Mouse (Mus musculus) kidney, postnatal 25 days (tissue): ENCODE data around the gene Mlh1.

Experiments
- DNase-seq, 2 experiments: peaks; one replicate each; pipeline ENCODE4 v3.0.0; 2021; ENCODE audit warnings: mixed read lengths in 2 of 2

The Mlh1 gene

DNA sequence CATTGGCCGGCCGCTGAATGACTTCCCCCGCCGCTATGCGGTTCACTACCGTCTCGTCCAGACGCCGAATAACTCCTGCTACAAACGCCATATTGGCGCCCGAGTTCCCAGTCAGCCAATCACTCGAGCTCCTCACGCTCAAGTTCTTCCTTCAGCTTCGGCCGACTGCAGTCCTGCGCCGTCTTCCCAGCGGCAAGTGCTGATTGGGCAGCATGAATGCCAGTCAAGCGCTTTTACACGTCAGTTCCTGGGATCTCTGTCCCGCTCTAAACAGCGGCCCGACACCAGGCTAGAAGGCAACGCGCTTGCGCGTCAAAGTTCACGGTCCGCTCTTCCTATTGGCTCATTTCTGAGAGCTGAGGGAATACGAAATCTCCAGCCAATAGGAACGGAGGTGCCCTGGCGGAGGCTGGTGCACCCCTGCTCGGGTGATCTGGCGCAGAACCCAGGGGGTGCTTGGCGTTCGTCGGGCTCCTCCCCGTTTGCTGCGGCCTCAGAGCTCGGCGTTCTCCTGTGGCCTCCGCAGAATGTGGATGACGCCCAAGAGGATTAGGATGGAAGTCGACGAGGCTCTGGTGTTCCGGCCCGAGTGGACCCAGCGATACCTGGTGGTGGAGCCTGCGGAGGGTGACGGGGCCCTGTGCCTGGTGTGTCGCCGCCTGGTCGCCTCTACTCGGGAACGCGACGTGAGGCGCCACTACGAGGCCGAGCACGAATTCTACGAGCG is at the start of gene Mlh1, which contains the start of gene Epm2aip1:
Mlh1 (minus strand) TSS at position 358 of the 727 bp plus-strand sequence.
Epm2aip1 (plus strand) TSS at position 496 of the 727 bp plus-strand sequence.
- DNase-seq, result peak; percentile 100

DNA sequence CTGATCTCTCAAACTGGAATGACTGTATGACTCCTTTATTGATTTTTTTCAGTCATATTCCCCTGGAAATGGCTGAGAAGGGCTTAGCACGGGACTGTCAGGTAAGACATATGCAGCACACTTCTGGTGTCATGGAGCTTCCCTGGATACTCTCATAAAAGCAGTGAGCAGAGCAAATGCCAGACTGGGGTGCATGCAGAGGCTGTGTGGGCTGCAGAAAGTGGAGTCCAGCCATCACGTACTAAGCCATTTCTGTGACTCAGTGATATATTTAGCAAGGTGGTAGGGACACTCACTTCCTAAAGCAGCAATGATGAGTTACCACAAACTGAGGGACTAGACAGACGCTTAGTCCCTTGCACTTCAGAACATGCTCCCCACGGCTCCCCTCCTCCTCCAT is 49.3 kb upstream of the Mlh1 start:
- DNase-seq, result no peak

DNA sequence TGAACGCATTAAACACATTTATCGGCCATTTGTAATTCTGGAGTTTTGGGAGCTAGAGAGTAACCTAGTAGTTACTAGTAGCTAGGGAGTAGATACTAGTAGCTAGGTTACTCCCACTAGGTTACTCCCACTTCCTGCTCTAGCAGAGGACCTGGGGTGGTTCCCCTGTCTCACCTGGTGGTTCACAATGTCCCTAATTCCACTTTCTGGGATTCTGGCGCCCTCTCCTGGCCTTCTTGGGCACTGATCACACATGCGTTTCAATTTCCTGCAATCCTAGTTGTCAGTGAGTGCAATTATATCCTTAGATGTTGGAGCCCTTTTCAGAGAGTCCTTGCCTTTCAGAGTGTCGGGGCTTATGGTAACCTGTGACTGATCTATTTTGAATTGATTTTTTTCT is 42.6 kb upstream of the Mlh1 start:
- peak in 1 of 2 experiments; percentile 64 for DNase-seq

DNA sequence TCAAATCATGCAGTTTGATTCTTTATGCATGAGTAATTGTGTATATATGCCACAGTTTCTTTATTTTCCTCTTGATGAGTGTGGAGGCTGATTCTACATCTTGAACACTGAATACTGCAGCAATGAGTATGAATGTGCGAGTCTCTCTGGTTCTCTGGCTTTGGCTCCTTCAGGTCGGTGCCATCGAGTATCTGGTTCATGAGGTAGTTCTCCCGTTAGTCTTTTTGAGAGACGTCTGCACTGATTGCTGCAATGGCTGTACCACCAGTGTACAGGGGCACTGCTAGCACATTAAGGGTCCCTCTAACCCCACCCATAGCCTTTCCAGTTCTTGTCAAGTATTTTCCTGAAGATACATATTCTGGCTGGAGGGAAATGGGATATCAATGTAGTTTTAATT is 42.2 kb upstream of the Mlh1 start:
- DNase-seq, result no peak

DNA sequence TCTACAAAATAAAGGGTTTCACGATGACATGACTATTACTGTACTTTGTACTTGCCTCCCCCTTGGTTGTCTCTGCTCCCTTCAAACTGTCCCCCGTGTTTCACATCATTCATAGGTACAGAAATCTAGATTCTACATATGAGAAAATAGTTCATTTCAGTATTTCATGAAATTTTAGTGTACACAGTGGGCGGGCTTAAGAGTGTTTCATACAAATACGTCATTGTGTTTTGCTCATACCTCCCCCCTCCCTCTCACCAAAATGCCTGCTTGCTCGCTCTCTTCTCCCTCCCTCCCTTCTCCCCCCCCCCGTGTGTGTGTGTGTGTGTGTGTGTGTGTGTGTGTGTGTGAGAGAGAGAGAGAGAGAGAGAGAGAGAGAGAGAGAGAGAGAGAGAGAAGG is 41.7 kb upstream of the Mlh1 start:
- DNase-seq, result no peak

DNA sequence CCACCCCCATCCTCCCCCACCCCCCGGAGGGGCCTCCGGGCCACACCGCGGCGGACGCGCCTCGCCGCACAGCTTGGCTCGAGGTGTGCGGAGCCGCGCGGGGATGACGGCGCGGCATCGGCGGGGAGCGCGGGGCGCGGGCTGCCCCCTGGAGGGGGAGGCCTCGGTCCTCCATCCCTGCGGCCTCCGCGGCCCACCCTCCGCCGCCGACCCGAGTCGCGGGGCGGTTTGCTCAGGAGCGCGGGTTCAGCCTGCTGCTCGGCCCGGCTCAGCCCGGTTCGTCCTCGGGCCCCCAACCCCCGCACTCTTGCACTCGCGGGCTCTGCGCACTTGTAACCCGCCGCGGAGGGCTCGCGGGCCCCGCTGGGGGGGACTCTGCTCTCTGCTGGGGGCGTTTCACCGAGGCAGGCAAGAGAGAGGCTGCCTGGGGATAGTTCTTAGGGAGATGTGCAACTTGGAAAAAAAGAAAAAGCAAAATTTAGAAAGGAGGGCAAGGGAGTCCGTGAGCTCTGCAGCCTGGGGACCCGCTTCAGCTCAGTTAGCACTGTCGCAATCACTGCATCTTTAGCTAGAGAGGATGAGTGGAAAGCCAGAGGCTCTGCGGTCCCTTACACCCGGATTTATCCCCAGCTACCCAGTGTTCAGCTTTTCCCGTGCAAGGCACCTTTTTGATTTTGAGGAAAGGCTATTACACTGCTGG is 41.0 kb upstream of the Mlh1 start:
- DNase-seq, result no peak

DNA sequence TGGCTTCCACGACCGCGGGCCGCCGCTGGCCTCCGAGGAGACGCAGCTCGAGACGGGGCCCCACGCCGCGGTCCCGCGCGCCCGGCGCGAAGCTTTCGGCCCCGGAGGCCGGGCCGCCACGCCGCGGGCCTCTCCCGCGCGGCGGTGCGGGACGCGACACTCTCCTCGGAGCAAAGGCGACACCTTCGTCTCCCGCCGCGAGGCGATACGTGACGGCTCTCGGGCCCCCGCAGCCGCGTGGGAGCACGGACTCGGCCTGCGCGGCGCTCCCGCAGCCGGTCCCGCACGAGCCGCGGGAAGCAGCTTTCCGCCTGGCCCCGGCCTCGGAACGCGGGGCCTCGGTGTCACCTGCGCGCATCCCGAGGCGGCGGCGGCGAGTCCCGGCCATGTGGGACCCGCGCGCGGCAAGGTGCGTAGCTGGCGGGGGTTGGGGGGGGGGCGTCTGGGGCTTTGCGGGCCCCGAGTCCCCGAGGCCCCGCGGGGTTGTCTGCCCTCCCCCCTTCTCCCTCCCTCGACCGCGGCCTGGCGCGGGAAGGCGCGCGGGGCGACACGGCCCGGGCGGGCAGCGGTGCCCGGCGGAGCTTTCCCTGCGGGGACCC is 40.4 kb upstream of the Mlh1 start:
- DNase-seq, result no peak

DNA sequence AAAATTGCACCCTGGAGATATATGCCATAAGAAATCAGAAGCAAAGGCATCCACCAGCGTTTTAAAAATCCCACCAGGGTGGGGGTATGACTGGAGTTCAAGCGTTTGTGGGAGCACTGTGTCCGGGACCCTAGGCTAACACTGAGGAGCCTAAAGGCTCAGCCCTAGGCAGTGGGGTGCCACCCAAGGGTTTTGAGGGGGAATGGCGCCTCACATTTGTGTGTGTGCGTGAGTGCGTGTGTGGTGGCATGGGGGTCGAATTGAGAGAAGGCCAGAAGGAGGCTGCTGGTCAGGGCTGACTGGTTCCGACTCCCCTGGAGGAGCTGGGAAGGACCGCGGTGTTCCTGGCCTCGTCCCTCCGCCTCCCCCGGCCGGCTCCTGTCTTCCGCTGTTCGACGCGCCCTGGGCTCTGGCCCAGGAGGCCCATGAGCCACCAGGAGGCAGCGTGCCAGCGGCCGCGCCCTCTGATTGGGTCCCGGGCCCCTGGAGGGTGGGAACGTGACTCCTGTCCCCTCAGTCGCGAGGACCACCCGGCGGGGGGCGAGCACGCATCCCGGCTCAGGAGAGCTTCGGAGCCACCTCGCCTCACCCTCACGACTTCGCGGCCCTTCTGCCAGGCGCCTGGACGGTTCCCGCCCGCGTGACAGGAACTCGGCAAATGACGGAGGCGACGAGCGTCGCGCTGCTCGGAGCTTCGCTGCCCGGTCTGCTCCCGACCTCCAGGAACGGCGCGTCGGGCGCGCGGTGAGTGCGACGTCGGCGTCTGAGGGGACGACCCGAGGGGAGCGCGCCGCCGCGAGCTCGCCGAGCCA is 39.6 kb upstream of the Mlh1 start, which contains the start of gene Trank1:
Trank1 (plus strand) TSS at position 709 of the 812 bp plus-strand sequence.
- peak in 1 of 2 experiments; percentile 38 for DNase-seq

DNA sequence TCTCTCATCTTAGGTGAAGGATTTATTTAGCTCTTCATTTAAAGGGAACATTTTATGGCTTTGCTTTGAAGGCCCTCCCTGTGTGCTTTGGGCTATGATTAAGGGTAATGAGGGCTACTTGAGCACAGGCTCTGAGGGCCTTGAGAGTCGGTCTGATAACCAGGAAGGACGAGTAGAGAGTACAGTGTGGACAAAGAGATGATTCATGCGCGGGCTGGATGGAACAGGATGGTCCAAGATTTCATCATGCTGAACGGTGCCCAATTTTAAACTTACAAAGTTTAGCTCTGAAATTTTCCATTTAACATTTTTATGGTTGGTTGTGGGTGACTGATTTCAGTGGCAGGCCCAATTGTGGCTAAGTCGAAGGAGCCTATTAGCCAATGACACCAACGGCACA is 34.6 kb upstream of the Mlh1 start:
- no peak for DNase-seq

DNA sequence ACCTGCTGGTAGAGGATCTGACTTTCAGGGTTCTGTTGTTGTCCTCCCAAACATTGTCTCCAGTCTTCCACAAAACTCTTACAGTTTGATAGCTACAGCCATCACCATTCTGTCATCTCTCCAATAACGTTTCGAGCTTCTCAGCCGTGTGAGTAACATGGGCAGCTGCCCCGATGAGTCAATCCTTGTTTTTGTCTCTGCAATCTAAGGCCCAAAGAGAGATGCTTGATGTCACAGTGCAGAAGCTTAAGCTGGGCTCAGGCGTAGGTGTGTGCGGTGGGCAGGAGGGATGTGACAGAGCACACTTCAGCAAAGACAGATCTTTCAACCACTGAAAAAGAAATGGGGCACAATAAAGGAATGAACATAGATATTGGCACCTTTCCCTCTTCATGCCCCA is 32.4 kb upstream of the Mlh1 start:
- no peak for DNase-seq

DNA sequence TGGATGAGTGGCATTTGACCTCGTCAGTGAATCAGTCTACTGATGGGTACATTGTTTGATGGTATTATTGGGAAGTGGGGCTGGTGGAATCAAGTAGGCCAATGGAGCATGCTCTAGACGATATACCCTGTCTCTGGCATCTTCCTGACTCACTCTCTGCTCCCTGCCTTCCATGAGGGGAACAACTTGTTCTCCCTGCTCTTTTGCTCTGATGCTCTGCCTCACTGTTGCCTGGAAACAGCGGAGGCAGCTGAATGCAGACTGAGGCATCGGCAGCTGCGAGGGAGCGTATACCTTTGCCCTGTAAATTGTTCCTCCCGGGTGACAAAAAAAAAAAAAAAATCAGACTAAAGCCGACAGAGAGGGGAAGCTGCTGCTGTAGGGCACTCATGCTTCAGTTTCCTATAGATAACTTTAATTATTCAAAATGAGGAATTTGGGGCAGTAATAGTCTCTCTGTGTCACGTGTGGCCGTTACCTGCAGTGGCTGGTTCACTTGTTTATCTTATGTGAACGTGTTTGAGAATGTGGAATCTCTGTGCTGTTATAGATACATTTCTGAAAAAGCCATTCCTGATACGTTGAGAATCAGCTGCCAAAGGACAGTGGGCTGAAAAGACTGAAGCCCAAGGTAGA is 30.7 kb upstream of the Mlh1 start:
- no peak for DNase-seq

DNA sequence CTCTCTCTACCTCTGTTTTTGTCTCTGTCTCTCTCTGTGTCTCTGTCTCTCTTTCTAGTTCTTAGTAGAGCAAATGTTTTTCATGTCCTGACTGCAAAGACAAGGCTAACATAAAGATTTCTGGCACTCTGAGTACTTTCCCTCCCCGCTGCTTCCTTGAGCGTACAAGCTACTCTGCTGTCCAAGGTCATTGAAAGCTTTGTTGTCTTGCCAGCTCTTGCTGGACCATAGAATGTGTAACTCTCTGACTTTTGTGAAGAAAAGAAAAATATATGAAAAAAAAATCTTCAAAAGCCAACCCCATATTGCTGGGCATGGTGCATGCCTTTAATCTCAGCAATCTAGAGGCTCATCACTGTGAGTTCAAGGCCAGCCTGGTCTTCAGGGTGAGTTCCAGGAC is 27.0 kb upstream of the Mlh1 start:
- DNase-seq, result no peak

DNA sequence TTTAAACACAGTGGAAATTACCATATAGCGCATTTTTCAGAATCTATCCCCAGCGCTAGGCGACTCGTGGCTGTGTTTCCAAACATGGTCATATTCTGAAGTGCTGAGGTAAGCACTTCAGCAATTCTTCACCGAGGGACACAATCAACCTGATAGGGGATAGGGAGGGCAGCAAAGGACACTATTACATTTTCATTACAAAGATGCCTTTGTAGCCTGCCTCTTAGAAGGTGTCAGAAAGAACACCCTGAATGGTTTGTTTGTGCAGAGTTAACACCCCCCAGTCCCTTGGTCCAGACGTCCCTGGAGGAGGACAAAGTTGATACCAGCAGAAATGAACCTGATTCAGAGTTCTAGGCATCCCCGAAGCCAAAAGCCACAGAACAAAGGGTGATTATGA is 24.8 kb upstream of the Mlh1 start:
- DNase-seq, result no peak

DNA sequence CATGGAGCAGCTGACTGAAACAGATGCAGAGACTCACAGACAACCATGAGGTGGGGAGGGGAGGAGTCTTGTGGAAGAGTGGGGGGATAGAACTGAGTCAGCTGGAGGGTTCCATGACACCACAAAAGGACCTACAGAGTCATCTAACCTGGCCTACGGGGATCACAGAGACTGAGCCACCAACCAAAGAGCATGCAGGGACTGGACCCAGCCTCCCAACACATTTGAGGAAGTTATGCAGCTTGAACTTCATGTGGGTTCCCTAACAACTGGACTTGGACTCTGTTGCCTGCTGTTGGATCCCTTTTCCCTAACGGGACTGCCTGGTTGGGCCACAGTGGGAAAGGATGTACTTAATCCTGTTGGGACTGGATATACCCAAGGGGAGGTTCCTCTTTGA is 23.7 kb upstream of the Mlh1 start:
- no peak for DNase-seq

DNA sequence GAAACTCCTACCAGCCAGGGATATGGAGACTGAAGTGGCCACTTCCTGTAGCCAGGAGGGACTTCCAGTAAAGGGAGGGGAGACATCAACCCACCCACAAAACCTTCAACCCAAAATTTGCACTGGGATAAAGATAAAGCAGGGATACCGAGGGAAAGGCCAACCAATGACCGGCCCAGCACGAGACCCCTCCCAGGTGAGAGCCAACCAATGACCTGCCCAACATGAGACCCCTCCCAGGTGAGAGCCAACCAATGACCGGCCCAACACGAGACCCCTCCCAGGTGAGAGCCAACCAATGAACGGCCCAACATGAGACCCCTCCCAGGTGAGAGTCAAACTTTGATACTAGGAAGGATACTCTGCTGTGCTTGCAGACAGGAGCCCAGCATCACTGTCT is 23.3 kb upstream of the Mlh1 start:
- no peak for DNase-seq

DNA sequence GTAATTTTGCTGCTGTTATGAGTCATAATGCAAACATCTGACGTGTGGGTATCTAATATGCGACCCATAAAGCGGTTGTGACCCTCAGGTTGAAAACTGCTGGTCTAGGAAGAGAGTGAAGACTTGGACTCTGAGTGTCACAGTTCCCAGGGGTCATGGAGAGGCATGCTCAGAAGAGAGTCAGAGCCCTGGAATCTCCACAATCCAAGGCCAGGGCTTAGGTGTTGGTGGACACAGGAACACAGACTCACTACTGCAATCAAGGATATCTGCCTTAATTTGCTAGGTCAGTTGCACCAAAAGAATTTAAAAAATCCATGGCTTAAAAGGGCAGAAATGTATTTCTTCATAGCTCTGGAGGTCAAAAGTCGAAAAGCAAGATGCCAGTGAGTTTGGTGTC is 21.6 kb upstream of the Mlh1 start:
- no peak for DNase-seq

DNA sequence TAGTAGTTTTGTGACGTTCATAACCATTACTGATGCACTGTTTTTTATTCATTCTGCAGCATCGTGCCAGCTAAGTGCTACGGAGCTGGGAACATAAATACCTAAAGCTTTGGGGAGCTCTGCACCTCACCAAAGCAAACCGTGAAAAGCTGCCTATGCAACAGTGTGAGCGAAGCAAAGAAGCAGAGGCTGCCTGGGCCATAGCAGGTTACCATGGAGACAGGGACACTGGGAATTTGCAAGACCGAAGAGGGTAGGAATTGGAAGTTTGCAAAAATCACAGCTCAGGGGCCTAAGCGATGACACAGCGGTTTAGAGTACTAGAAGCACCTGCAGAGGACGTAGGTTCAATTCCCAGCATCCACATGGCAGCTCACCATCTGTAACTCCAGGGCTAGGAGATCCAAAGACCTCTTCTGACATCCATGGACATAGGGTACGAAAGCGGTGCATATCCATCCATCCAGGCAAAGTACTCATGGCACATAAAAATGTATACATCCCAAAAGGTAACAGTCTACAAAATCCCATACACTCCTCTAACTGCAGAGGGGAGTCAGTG is 19.0 kb upstream of the Mlh1 start:
- DNase-seq, result no peak

DNA sequence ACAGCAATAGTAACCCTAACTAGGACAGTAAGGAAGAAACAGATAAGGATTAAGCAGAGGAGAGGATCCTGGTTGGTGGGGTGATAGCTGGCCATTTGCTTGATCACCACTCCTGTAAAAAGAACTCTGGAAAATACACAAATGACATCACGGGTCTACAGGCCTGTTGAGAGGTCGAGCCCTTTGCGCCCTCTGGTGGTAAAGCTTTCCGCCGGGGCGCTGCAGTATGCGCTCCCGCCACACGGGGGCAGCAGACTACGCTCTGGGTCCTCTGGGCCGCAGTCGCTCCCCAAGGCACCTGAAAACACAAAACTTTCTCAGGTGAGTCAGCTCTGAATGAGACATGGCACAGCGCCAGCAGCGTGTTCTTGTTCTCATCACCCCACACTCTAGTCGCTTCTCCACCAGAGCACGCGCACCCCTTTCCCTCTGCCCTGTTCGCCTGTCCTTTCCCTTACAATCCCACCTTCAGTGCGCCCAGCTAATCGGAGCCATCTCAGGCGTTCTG is 18.3 kb upstream of the Mlh1 start:
- peak; percentile 83 to 84 for DNase-seq

DNA sequence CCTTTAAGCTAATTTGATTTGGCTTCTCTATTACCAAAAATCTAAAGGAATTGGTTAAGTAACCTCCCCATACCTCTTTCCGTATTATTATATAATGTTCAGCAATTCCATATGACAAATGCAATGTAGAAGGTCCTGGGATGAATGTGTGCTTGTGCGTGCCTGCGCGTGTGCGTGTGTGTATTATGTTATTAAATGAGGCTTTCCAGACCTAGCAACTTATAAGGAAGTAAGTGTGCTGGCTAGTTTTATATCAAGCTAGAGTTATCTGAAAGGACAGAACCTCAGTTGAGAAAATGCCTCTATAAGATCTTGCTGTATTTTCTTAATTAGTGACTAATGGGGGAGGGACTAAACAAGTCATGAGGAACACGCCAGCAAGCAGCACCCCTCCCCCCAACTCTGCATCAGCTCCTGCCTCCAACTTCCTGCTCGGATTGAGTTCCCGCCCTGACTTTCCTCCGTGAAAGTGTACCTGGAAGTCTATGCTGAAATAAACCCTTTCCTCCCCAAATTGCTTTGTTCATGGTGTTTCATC is 17.8 kb upstream of the Mlh1 start:
- DNase-seq, result peak; percentile 56 to 71

DNA sequence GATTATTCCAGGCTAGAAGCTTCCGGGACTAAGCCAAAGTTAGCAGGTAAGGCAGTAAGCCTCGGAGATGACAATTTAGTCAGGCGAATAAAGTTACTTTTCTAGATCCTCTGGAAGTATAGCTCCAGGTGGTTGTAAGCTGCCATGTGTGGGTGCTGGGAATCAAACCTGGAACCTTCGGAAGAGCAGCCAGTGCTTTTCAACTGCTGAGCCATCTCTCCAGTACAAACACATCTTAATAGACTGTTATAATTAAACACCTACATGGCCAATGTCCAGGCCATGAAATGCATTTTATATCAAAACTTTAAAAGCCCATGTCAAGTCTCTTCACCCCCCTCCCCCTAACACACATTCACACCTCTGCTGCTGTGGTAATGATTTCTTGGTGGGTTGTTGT is 16.4 kb upstream of the Mlh1 start:
- DNase-seq, result no peak

DNA sequence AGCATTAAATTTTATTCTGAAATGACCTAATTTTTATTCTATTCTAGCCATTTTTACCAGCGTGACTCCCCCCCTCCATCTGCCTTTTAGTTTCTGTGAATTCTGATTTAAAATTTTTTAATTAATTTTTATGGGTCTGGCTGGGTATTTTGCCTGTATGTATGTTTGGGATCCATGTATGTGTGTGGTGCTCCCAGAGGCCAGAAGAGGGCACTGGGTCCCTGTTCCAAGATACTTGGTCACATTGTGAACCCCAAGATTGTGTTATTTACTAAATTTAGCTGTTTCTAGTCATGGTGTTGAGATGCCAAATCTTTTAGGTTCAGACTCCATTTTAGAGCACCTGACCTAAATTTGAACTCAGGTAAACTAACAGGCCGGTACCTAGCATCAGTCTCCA is 14.9 kb upstream of the Mlh1 start:
- DNase-seq, result no peak

DNA sequence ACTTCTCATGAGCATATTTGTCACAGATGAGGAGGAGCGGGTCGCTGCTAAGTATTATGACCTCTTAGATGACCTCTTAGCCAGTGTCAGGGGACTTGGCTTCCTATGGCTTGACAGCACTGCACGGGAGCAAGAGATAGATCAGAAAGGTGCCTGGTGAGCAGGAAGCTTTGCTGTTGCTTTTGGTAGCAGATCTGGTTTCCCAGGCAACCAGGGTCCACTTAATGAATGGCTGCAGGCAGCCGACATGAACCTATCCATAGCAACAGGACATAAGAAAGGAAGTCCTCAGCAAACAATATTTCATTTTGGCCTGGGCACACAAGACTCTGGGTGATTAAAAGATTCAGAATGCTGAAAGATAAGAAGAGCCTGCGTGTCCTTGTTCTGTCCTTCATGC is 14.1 kb upstream of the Mlh1 start:
- DNase-seq, result no peak
